Mouse (Mus musculus) CH12.LX (cell line): ENCODE measurements around the gene Tubb2b. TPM values are rescaled to one million over a fixed set of nuclear protein-coding genes. Genes with fewer than 3 reads are reported as not detected.

ENCODE experiments used
- DNase-seq: peaks from one replicate; pipeline ENCODE4 v3.0.0-alpha.2; 2013; ENCODE audit errors: extremely low read depth
- H3K27ac ChIP-seq: 2 replicates; pipeline ENCODE4 v1.5.1; 2012; ENCODE audit warnings: low read depth, mild to moderate bottlenecking, control low read depth, moderate library complexity; ENCODE audit not compliant: insufficient read depth
- H3K27me3 ChIP-seq: replicated peaks from 2 replicates; pipeline ENCODE3; 2012; ENCODE audit warnings: inconsistent platforms
- H3K36me3 ChIP-seq, 2 experiments: replicated peaks in 1 of 2; 2 replicates each; pipeline versions ENCODE3 to v1.6.1; 2012; ENCODE audit warnings: inconsistent platforms in 1 of 2, low read length in 1 of 2, mild to moderate bottlenecking in 1 of 2, mixed read lengths in 1 of 2, moderate library complexity in 1 of 2; ENCODE audit not compliant: control insufficient read depth in 1 of 2, insufficient read depth in 1 of 2
- H3K4me1 ChIP-seq, 2 experiments: 2 replicates each; pipeline ENCODE4 v1.6.1; 2012; ENCODE audit warnings: inconsistent platforms in 1 of 2, moderate library complexity in 1 of 2; ENCODE audit not compliant: insufficient read depth in 2 of 2, control insufficient read depth in 1 of 2
- H3K4me2 ChIP-seq: 2 replicates; pipeline ENCODE4 v1.6.1; 2012; ENCODE audit warnings: low read depth, mild to moderate bottlenecking, control low read depth; ENCODE audit not compliant: poor library complexity, insufficient read depth, severe bottlenecking
- H3K4me3 ChIP-seq, 3 experiments: fragments of 150-350 bp in 1 of 3; sonication (generic) in 1 of 3; replicated peaks in 1 of 3; 2 replicates each; pipeline versions ENCODE3 to v1.5.1; 2011 to 2012; ENCODE audit warnings: low read depth in 2 of 3, low read length in 2 of 3, mild to moderate bottlenecking in 2 of 3, moderate library complexity in 2 of 3, control low read depth in 1 of 3, improper control_type of control experiment in 1 of 3, inconsistent platforms in 1 of 3, mixed read lengths in 1 of 3; ENCODE audit not compliant: poor library complexity in 1 of 3
- H3K79me2 ChIP-seq: replicated peaks from 2 replicates; pipeline ENCODE4 v1.6.1; 2012; ENCODE audit warnings: mild to moderate bottlenecking, moderate library complexity; ENCODE audit not compliant: control insufficient read depth, poor library complexity, insufficient read depth, severe bottlenecking; ENCODE audit errors: extremely low read depth
- H3K9ac ChIP-seq: 2 replicates; pipeline ENCODE4 v1.6.1; 2012; ENCODE audit warnings: low read depth, mild to moderate bottlenecking, control low read depth, moderate library complexity; ENCODE audit not compliant: insufficient read depth
- H3K9me3 ChIP-seq: replicated peaks from 2 replicates; pipeline ENCODE3; 2012; ENCODE audit warnings: low read length, inconsistent platforms, mixed read lengths
- CHD1 ChIP-seq: IDR thresholded peaks from 2 replicates; pipeline ENCODE4 v1.6.1; 2012; ENCODE audit warnings: low read depth, low read length, improper control_type of control experiment, inconsistent platforms
- CTCF ChIP-seq, 2 experiments: IDR thresholded peaks in 1 of 2; conservative IDR thresholded peaks in 1 of 2; 2 replicates each; pipeline ENCODE4 v1.5.1; 2011 to 2012; ENCODE audit warnings: low read depth in 2 of 2, low read length in 2 of 2, improper control_type of control experiment in 1 of 2, inconsistent platforms in 1 of 2, mild to moderate bottlenecking in 1 of 2, moderate library complexity in 1 of 2
- ELF1 ChIP-seq: IDR thresholded peaks from 2 replicates; pipeline ENCODE4 v1.6.1; 2014; ENCODE audit warnings: low read depth, mild to moderate bottlenecking, inconsistent platforms, low read length, improper control_type of control experiment
- EP300 ChIP-seq: IDR thresholded peaks from 2 replicates; pipeline ENCODE4 v1.6.1; 2011; ENCODE audit warnings: low read length, improper control_type of control experiment
- MAZ ChIP-seq: IDR thresholded peaks from 2 replicates; pipeline ENCODE4 v1.6.1; 2012; ENCODE audit warnings: low read depth, mild to moderate bottlenecking, inconsistent platforms, low read length, improper control_type of control experiment, moderate library complexity
- MXI1 ChIP-seq: IDR thresholded peaks from 2 replicates; pipeline ENCODE4 v1.6.1; 2011; ENCODE audit warnings: mild to moderate bottlenecking, low read depth, low read length, improper control_type of control experiment
- NRF1 ChIP-seq: IDR thresholded peaks from 2 replicates; pipeline ENCODE4 v1.6.1; 2014; ENCODE audit warnings: low read depth, mild to moderate bottlenecking, inconsistent platforms, low read length, improper control_type of control experiment, moderate library complexity
- PAX5 ChIP-seq: IDR thresholded peaks from 2 replicates; pipeline ENCODE4 v1.6.1; 2012; ENCODE audit warnings: low read length, inconsistent platforms, mixed read lengths
- POLR2AphosphoS2 ChIP-seq: IDR thresholded peaks from 2 replicates; pipeline ENCODE4 v1.6.1; 2011; ENCODE audit warnings: low read depth, low read length, improper control_type of control experiment
- TBP ChIP-seq: conservative IDR thresholded peaks from 2 replicates; pipeline ENCODE4 v1.6.1; 2011; ENCODE audit warnings: low read depth, low read length, improper control_type of control experiment
- TCF12 ChIP-seq: IDR thresholded peaks from 2 replicates; pipeline ENCODE4 v1.6.1; 2014; ENCODE audit warnings: low read depth, mild to moderate bottlenecking, inconsistent platforms, low read length, improper control_type of control experiment
- dilution Hi-C: fragments of 300-500 bp; cut with MboI; formaldehyde crosslinking; loops from 2 replicates; pipeline ENCODE4 v1.14.3; 2020; ENCODE audit warnings: low sequenced_read_pairs; ENCODE audit not compliant: extremely low pct_unique_long_range_greater_than_20kb, extremely low pct_ligation_motif_present
- in situ Hi-C: fragments of 300-500 bp; cut with MboI; formaldehyde crosslinking; loops from 3 replicates; pipeline ENCODE4 v1.14.3; 2019; ENCODE audit warnings: low sequenced_read_pairs, low pct_ligation_motif_present, low pct_unique_long_range_greater_than_20kb, mixed read lengths
- polyA plus RNA-seq: library from polyadenylated mRNA; unstranded; fragments of >175 nt; gene quantifications from 2 replicates; pipeline ENCODE4 v1.2.1, GENCODE M21; 2012; ENCODE audit warnings: low read depth; ENCODE audit not compliant: insufficient read length
- total RNA-seq, 2 experiments: library from RNA; depleted of rRNA; stranded (reverse); fragments of 300-350 nt in 1 of 2; fragments of >200 nt in 1 of 2; gene quantifications; 2 replicates each; pipeline ENCODE4 v1.2.3; 2012 to 2014

The Tubb2b gene
- total and polyA plus RNA-seq, 3 experiments = 33.6 to 49.8 (median 38.4) TPM

GRCm38 (mm10) chr13:34154217-34154930, 24.1 kb upstream of the Tubb2b start (continued):
- no peak for TF ChIP-seq EP300
- no peak for TF ChIP-seq TCF12
- TF ChIP-seq MXI1 = peak; percentile 68; the same call in 1 of the 2 replicates
- 0 out of 2 replicates have a peak, but pooled peaks have one; percentile 33 for TF ChIP-seq ELF1
- no peak for TF ChIP-seq TBP
- no peak for TF ChIP-seq POLR2AphosphoS2

- no peaks in the 10 kb centered on the region for H3K36me3 ChIP-seq
- H3K4me1 ChIP-seq = peaks cover 3 to 28% of the 10 kb centered on the region in 2 experiments
- TF ChIP-seq MAZ (no peak), NRF1 (no peak), CTCF (conservative IDR thresholded peaks at IDR 0.05 in 1 of 2, IDR thresholded peaks at IDR 0.05 in 1 of 2; ENCODE audit: low read depth in 2 of 2, low read length in 2 of 2) (no peak), TBP (no peak), CHD1 (no peak)
- TF ChIP-seq, all 38 proteins: peak for 0
- dilution Hi-C loops (no loop called here), in situ Hi-C loops (loop anchor here (10.0 kb wide), 1 partner anchor 199 kb away; no protein-coding TSS in a partner anchor)
- no peaks in the 10 kb centered on the region for H3K79me2 ChIP-seq
- H3K4me3 ChIP-seq = no peak overlapping the region
- H3K9ac ChIP-seq = no peak overlapping the region
- H3K27ac ChIP-seq = no peak overlapping the region
- no peaks in the 10 kb centered on the region for H3K27me3 ChIP-seq
- no peak overlapping the region for H3K4me2 ChIP-seq
- no peak for DNase-seq
- H3K9me3 ChIP-seq = peaks cover 4% of the 10 kb centered on the region
Measured at GRCm38 (mm10) chr13:34153254-34154011, 23.2 kb upstream of the Tubb2b start.

GRCm38 (mm10) chr13:34152695-34153094, 22.4 kb upstream of the Tubb2b start:
- no peak overlapping the region for H3K9ac ChIP-seq
- in situ Hi-C loops (loop anchor here (10.0 kb wide), 1 partner anchor 198 kb away; no protein-coding TSS in a partner anchor), dilution Hi-C loops (no loop called here)
- H3K27me3 ChIP-seq = no peaks in the 10 kb centered on the region
- DNase-seq = no peak
- no peak overlapping the region for H3K27ac ChIP-seq
- peaks cover 3 to 33% of the 10 kb centered on the region in 2 experiments for H3K4me1 ChIP-seq
- no peaks in the 10 kb centered on the region for H3K79me2 ChIP-seq
- H3K9me3 ChIP-seq = no peaks in the 10 kb centered on the region
- H3K36me3 ChIP-seq = no peaks in the 10 kb centered on the region
- no peak for TF ChIP-seq PAX5
- H3K4me2 ChIP-seq = no peak overlapping the region
- H3K4me3 ChIP-seq = no peak overlapping the region
